Mouse (Mus musculus) Patski (cell line): ENCODE measurements at regions not wholly inside any gene's neighbourhood (a gene's known extent, or its start where the extent isn't known, plus 50 kb on each side); places are given as distances from the start of the nearest gene placed in this dataset.

Source experiments
- ATAC-seq: fragments of 100-300 bp; one replicate; pipeline ENCODE4 v1.8.0; 2021
- CTCF ChIA-PET: fragments of 350-600 bp; sonication (Branson Sonifier 250); formaldehyde crosslinking; loops from one replicate; lab custom pipeline; 2022; ENCODE audit warnings: inconsistent platforms; lab: Charles Lee
- POLR2A ChIA-PET: fragments of 350-600 bp; sonication (Branson Sonifier 250); formaldehyde crosslinking; loops from one replicate; lab custom pipeline; 2022; ENCODE audit warnings: antibody characterized with exemption, inconsistent platforms; lab: Charles Lee
- DNase-seq: peaks from one replicate; pipeline ENCODE4 v3.0.0-alpha.2; 2011; ENCODE audit warnings: low read depth, low spot score
- H3K27me3 ChIP-seq: fragments of 371-371 bp; one replicate; pipeline ENCODE4 v1.5.1; 2021
- CTCF ChIP-seq: fragments of 100-300 bp; IDR thresholded peaks from one replicate; pipeline ENCODE4 v1.5.1; 2021
- in situ Hi-C: fragments of 300-500 bp; cut with MboI; formaldehyde crosslinking; loops from 3 replicates; pipeline ENCODE4 v1.11.1; 2018; ENCODE audit warnings: low pct_unique_long_range_greater_than_20kb, mixed read lengths

DNA sequence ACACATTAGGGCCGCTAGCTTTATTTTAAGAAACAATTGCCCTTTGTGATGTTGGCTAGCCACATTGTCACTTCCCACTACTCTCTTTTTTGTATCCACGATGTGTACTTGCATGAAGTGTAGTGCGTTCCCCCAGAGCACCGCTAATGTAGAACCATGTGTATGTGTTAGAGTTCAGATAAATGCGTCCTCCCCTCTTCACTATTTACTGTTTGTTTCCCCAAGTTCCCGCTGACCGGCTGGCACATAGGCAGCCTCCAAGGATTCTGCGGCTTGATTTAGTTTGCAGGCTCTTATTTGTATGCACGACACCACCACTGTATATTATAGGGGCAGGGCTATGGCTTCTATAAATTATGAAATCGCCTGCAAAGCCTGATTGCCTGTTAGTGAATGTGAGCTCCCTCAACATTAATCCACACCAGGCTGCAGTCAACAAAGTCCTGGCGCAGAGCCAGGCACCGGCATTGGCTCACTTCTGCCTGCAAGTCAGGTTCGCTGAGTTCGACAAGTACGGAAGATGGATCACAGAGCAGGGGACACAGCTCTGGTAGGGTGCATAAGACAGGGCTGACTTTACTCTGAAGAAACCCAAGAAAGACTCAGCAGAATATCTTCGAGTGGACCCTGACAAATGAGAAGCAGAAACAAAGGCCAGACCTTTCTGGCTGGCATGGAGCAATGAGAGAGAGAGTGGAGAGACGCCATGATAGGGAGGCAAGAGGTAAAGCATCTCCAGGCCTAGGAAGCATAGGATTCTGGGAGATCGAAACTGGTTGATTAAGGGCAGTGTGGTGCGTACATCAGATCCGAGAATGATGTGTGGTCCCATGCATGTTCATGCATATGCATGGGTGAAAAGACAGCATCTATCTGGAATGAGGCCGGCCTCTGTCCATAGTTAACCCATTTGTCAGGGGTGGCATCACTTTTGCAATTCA is 85.8 kb upstream of the Pard3b start:
- ATAC-seq (no peak), DNase-seq (no peak)
- H3K27me3 ChIP-seq = peaks cover 6% of the 10 kb centered on the region
- ChIA-PET CTCF (no interaction called here), POLR2A (no interaction called here)
- in situ Hi-C loops = no loop called here
- TF ChIP-seq CTCF = no peak

- H3K27me3 ChIP-seq = peaks cover 6% of the 10 kb centered on the region
- ChIA-PET POLR2A (no interaction called here), CTCF (no interaction called here)
- TF ChIP-seq CTCF = no peak
- DNase-seq (no peak), ATAC-seq (no peak)
- in situ Hi-C loops = no loop called here
These were observed 79.1 kb upstream of the Pard3b start for GRCm38 (mm10) chr1:61559514-61559913.

GRCm38 (mm10) chr1:61562091-61562490 is 76.5 kb upstream of the Pard3b start:
- TF ChIP-seq CTCF = no peak
- in situ Hi-C loops = no loop called here
- DNase-seq = no peak
- CTCF ChIA-PET = no interaction called here
- ATAC-seq = no peak
- peaks cover 6% of the 10 kb centered on the region for H3K27me3 ChIP-seq
- POLR2A ChIA-PET = no interaction called here

DNA sequence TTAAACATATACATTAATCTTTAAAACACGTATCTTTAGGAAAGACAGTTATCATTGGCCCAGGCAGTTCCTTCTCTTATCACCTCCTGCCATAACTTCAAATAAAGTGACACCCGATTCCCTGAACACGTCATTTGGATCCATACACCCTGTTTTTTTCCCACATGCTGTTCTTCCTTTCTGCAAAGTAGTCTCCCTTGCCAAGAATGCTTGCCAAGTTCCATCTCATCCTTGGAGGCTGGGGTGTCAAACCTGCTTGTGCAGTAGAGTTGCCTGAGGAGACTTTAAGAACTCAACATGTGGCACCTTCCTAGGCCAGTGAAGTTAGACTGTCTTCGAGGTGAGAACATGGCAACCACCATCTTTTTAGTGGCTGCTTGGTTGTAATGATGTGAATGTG is 73.2 kb upstream of the Pard3b start:
- in situ Hi-C loops = no loop called here
- ChIA-PET CTCF (interaction anchor here (1.9 kb wide), 1 partner anchor 15 kb away, joined by 4 read pairs; no protein-coding TSS in a partner anchor), POLR2A (no interaction called here)
- no peak for DNase-seq
- ATAC-seq = no peak
- no peak for TF ChIP-seq CTCF
- H3K27me3 ChIP-seq = peaks cover 6% of the 10 kb centered on the region

GRCm38 (mm10) chr1:61574276-61574675 is 64.3 kb upstream of the Pard3b start:
- in situ Hi-C loops = no loop called here
- peaks cover 5% of the 10 kb centered on the region for H3K27me3 ChIP-seq
- no peak for TF ChIP-seq CTCF
- ATAC-seq = no peak
- ChIA-PET POLR2A (no interaction called here), CTCF (no interaction called here)
- no peak for DNase-seq

- no peak for TF ChIP-seq CTCF
- in situ Hi-C loops = no loop called here
- DNase-seq = no peak
- no peak for ATAC-seq
- ChIA-PET POLR2A (interaction anchor here (0.9 kb wide), 1 partner anchor 11 kb away, joined by 3 read pairs; no protein-coding TSS in a partner anchor), CTCF (interaction anchor here (0.7 to 1.5 kb wide), 3 partner anchors 11 to 42 kb away, joined by 3 to 6 read pairs (median 3); no protein-coding TSS in a partner anchor)
- H3K27me3 ChIP-seq = peaks cover 5% of the 10 kb centered on the region
These were observed 61.9 kb upstream of the Pard3b start for GRCm38 (mm10) chr1:61576758-61577157.

- CTCF ChIA-PET = interaction anchor here (1.4 kb wide), 1 partner anchor 10 kb away, joined by 6 read pairs; no protein-coding TSS in a partner anchor
- in situ Hi-C loops = no loop called here
- no peaks in the 10 kb centered on the region for H3K27me3 ChIP-seq
- ATAC-seq (no peak), DNase-seq (no peak)
- POLR2A ChIA-PET = interaction anchor here (0.8 kb wide), 1 partner anchor 10 kb away, joined by 3 read pairs; no protein-coding TSS in a partner anchor
- TF ChIP-seq CTCF = no peak
These were observed 51.4 kb upstream of the Pard3b start for GRCm38 (mm10) chr1:61587251-61587650.
